Mouse (Mus musculus) bone marrow, adult 2 months (tissue): ENCODE measurements around the gene Ice1.

Experiments used
- CTCF ChIP-seq: fragments of 200-500 bp; IDR thresholded peaks from 2 replicates; pipeline ENCODE4 v1.5.1; 2011; ENCODE audit warnings: low read length, control low read depth; ENCODE audit not compliant: control insufficient read depth, insufficient read depth
- POLR2A ChIP-seq: fragments of 200-500 bp; IDR thresholded peaks from 2 replicates; pipeline ENCODE4 v1.6.1; 2011; ENCODE audit warnings: low read depth, mild to moderate bottlenecking, control low read depth, low read length, borderline replicate concordance; ENCODE audit not compliant: control insufficient read depth

GRCm38 (mm10) chr13:70639639-70640038 is 2.2 kb upstream of the Ice1 start:
- TF ChIP-seq POLR2A (no peak), CTCF (no peak)
